Mouse (Mus musculus) liver, adult 2 months (tissue): ENCODE data around the gene Msantd3.

Source experiments
- CTCF ChIP-seq: fragments of 200-500 bp; IDR thresholded peaks from 2 replicates; pipeline ENCODE4 v1.5.1; 2011; ENCODE audit warnings: low read depth, low read length, control low read depth
- POLR2A ChIP-seq: fragments of 200-500 bp; IDR thresholded peaks from 2 replicates; pipeline ENCODE4 v1.6.1; 2011; ENCODE audit warnings: low read length, control low read depth; ENCODE audit not compliant: insufficient read depth; ENCODE audit errors: extremely low read depth

- TF ChIP-seq CTCF: no peak
- no peak for TF ChIP-seq POLR2A
These were observed 909 bp downstream of the Msantd3 start for GRCm38 (mm10) chr4:48540576-48541111.
